Mouse (Mus musculus): ENCODE measurements around the gene Treml1. TPM values are rescaled to one million over a fixed set of nuclear protein-coding genes. Genes with fewer than 3 reads are reported as not detected.

The Treml1 gene
- polyA plus RNA-seq, 1 experiment: 6.3 TPM

DNA sequence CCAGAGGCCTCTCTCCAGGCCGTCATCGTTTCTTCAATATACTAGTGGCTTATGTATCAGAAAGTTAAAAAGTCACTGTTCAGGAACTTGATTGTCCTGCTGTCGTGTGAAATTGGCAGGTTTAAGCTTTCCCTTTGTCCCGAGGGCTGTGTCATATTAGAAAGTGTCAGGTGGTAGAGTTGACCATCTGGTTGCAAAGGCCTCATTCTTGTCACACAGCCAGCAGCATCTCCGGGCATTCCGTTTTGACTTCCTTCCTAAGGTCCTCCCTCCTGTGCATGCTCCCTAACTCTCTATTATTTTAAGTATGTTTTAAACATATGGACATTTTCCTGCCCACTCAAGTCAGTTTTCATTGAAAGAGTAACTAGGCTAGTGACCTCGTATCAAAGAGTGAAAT lies 56.3 kb downstream of the Treml1 start:
- no peak overlapping the region for H3K4me3 ChIP-seq (replicated peaks; ENCODE audit: extremely low read depth, low read depth, low read length)
- TF ChIP-seq POLR2A (IDR thresholded peaks at IDR 0.05; ENCODE audit: borderline replicate concordance, extremely low read depth, low read depth, low read length) (no peak), CTCF (IDR thresholded peaks at IDR 0.05; ENCODE audit: insufficient read depth, low read length) (no peak)
- DNase-seq: no peak
- no peaks in the 10 kb centered on the region; the same call in 1 of the 2 replicates for H3K4me1 ChIP-seq (ENCODE audit: control insufficient read depth, insufficient read depth, low read length)
- 50% methylated on average over 7 of the region's 7 CpGs for WGBS

Other genes with a start within 250 kb of the Treml1 start
- 0.09 and 0.15 TPM in 2 replicates for gene 9830107B12Rik, start 213.6 kb upstream of the Treml1 start, polyA plus RNA-seq (2012; rRNA removed)
- 0.55 and 0.71 TPM in 2 replicates for gene A530064D06Rik, start 192.6 kb upstream of the Treml1 start, polyA plus RNA-seq (2012; rRNA removed)
- gene Trem1, start 127.1 kb upstream of the Treml1 start, polyA plus RNA-seq (2012; rRNA removed): 0.68 and 1.2 TPM in 2 replicates
- 0.74 and 1.3 TPM in 2 replicates for gene Trem3, start 112.1 kb upstream of the Treml1 start, polyA plus RNA-seq (2012; rRNA removed)
- 8.0 and 11.7 TPM in 2 replicates for gene Treml4, start 95.6 kb upstream of the Treml1 start, polyA plus RNA-seq (2012; rRNA removed)
- 3.0 and 6.0 TPM in 2 replicates for gene Treml2, start 60.4 kb upstream of the Treml1 start, polyA plus RNA-seq (2012; rRNA removed)
- 1.0 and 1.8 TPM in 2 replicates for gene B430306N03Rik, start 43.8 kb upstream of the Treml1 start, polyA plus RNA-seq (2012; rRNA removed)
- 6.9 and 7.8 TPM in 2 replicates for gene Trem2, start 13.5 kb upstream of the Treml1 start, polyA plus RNA-seq (2012; rRNA removed)
- gene Nfya, start 50.0 kb downstream of the Treml1 start, polyA plus RNA-seq (2012; rRNA removed): 64.4 and 82.6 TPM in 2 replicates
- 6.7 and 11.9 TPM in 2 replicates for gene Oard1, start 50.1 kb downstream of the Treml1 start, polyA plus RNA-seq (2012; rRNA removed)
- 1.7 and 39.9 TPM in 2 replicates for gene Apobec2, start 73.0 kb downstream of the Treml1 start, polyA plus RNA-seq (2012; rRNA removed)
- gene Tspo2, start 91.6 kb downstream of the Treml1 start, polyA plus RNA-seq (2012; rRNA removed): 0.24 and 1.3 TPM in 2 replicates
- 0.85 and 1.1 TPM in 2 replicates for gene Unc5cl, start 95.0 kb downstream of the Treml1 start, polyA plus RNA-seq (2012; rRNA removed)

All from lung, adult 2 months (tissue).